8 mouse cellular contexts compared by ENCODE assay signal in the genomic region with DNA sequence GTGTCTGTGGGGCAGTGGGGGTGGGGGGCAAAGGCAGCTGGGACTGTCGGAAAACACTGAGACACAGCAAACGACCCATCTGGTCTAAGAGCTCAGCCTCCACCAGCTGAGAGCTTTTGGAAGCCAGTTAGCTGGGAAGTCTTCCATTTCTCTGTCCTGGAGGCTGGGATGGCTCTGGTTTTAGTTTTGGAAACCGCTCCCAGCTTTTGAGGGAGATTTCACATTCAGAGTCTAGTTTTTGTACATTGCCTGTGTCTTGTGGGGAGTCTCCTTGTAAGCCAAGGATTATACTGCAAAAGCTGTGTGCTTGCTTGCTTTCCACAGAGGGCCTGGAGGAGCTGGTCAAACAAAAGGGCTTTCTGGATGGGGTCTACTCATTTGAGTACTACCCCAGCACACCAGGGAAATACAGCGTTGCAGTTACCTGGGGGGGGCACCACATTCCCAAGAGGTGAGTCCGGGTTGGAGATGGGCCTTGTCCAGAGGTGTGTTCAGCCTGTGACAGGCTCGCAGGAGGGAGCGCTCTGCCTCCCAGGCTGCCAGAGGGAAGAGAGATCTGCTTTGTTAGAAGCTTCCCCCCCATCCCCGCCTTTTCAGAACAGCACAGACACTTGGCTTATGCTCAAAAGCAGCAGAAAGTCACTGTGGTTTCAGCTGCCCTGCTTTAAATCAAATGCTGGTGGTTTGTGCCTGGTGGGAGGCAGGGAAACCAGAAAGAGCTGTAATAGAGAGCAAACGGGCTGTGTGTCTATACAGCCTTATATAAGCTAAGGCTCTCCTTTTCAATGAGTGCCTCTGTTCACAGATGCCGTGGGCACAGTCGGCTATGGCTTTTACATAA.
DNase-seq lines count a peak whose midpoint lies in the region; ATAC-seq and TF ChIP-seq lines count a peak whose summit lies in the region.

No protein-coding gene starts in this region.

- H3K4me2 ChIP-seq in heart, embryonic 12.5 days, result no peak overlapping the region
- H3K4me2 ChIP-seq in intestine, embryonic 15.5 days (replicated peaks), result peak overlapping the region; percentile 19; the same call in 1 of the 2 replicates
- 0 out of 2 replicates have a peak overlapping the region, but pooled peaks have one; percentile 8 for H3K4me2 ChIP-seq in limb, embryonic 12.5 days

- WGBS in heart, embryonic 12.5 days, result 71% methylated on average over 11 of the region's 11 CpGs
- 78% methylated on average over 11 of the region's 11 CpGs for WGBS in heart, embryonic 10.5 days
- WGBS in intestine, embryonic 15.5 days, result 43% methylated on average over 11 of the region's 11 CpGs
- 39% methylated on average over 11 of the region's 11 CpGs for WGBS in limb, embryonic 12.5 days
- WGBS in olfactory bulb, adult 2 months, result 13% methylated on average over 11 of the region's 11 CpGs

- TF ChIP-seq CTCF in embryonic fibroblast, embryonic 13.5 days (IDR thresholded peaks at IDR 0.05; ENCODE audit: borderline replicate concordance, insufficient read depth, low read length), result no peak
- TF ChIP-seq CTCF in olfactory bulb, adult 2 months (IDR thresholded peaks at IDR 0.05; ENCODE audit: insufficient read depth, low read depth, low read length), result no peak

- peaks cover 9% of the 10 kb centered on the region; the same call in 1 of the 2 replicates for H3K4me1 ChIP-seq in heart, embryonic 12.5 days (replicated peaks)
- no peaks in the 10 kb centered on the region for H3K4me1 ChIP-seq in heart, embryonic 10.5 days
- H3K4me1 ChIP-seq in embryonic fibroblast, embryonic 13.5 days (ENCODE audit: control insufficient read depth, insufficient read depth, low read length), result peaks cover 6% of the 10 kb centered on the region; the same call in 1 of the 2 replicates
- 0 out of 2 replicates have a peak, but pooled peaks cover 7% of the 10 kb centered on the region for H3K4me1 ChIP-seq in intestine, embryonic 15.5 days (replicated peaks)
- peaks cover 43% of the 10 kb centered on the region for H3K4me1 ChIP-seq in limb, embryonic 12.5 days (replicated peaks)
- H3K4me1 ChIP-seq in olfactory bulb, adult 2 months (ENCODE audit: control insufficient read depth, insufficient read depth, low read length), result peaks cover 18% of the 10 kb centered on the region

- H3K36me3 ChIP-seq in heart, embryonic 12.5 days, result peaks cover 68% of the 10 kb centered on the region
- peaks cover 79% of the 10 kb centered on the region for H3K36me3 ChIP-seq in heart, embryonic 10.5 days
- H3K36me3 ChIP-seq in intestine, embryonic 15.5 days, result peaks cover 22% of the 10 kb centered on the region
- peaks cover 78% of the 10 kb centered on the region for H3K36me3 ChIP-seq in limb, embryonic 12.5 days

- no peak for DNase-seq in heart, embryonic 10.5 days (ENCODE audit: low spot score)
- peak; percentile 24 for DNase-seq in adrenal gland, adult 8-10 months
- no peak for DNase-seq in urinary bladder, postnatal 14 days (ENCODE audit: low spot score)

- peak overlapping the region; percentile 29; the same call in 1 of the 2 replicates for H3K27ac ChIP-seq in heart, embryonic 12.5 days (ENCODE audit: poor library complexity, severe bottlenecking)
- no peak overlapping the region for H3K27ac ChIP-seq in heart, embryonic 10.5 days
- peak overlapping the region; percentile 60 for H3K27ac ChIP-seq in embryonic fibroblast, embryonic 13.5 days (ENCODE audit: insufficient read depth, low read length)
- peak overlapping the region; percentile 86 for H3K27ac ChIP-seq in intestine, embryonic 15.5 days
- peak overlapping the region; percentile 97 for H3K27ac ChIP-seq in limb, embryonic 12.5 days
- H3K27ac ChIP-seq in olfactory bulb, adult 2 months (ENCODE audit: insufficient read depth, low read depth, low read length), result peak overlapping the region; percentile 90

- no peak overlapping the region for H3K4me3 ChIP-seq in heart, embryonic 12.5 days
- no peak overlapping the region for H3K4me3 ChIP-seq in heart, embryonic 10.5 days
- H3K4me3 ChIP-seq in embryonic fibroblast, embryonic 13.5 days (ENCODE audit: insufficient read depth, low read length), result no peak overlapping the region
- H3K4me3 ChIP-seq in intestine, embryonic 15.5 days (replicated peaks), result no peak overlapping the region
- no peak overlapping the region for H3K4me3 ChIP-seq in limb, embryonic 12.5 days (replicated peaks)
- no peak overlapping the region for H3K4me3 ChIP-seq in olfactory bulb, adult 2 months (ENCODE audit: insufficient read depth, low read depth, low read length)

- H3K27me3 ChIP-seq in heart, embryonic 12.5 days (replicated peaks), result no peaks in the 10 kb centered on the region
- H3K27me3 ChIP-seq in heart, embryonic 10.5 days (ENCODE audit: insufficient read depth, poor library complexity, severe bottlenecking), result no peaks in the 10 kb centered on the region
- no peaks in the 10 kb centered on the region for H3K27me3 ChIP-seq in intestine, embryonic 15.5 days (replicated peaks)
- H3K27me3 ChIP-seq in limb, embryonic 12.5 days, result no peaks in the 10 kb centered on the region

- H3K9me3 ChIP-seq in heart, embryonic 12.5 days (replicated peaks), result no peaks in the 10 kb centered on the region
- no peaks in the 10 kb centered on the region for H3K9me3 ChIP-seq in heart, embryonic 10.5 days
- no peaks in the 10 kb centered on the region for H3K9me3 ChIP-seq in intestine, embryonic 15.5 days
- no peaks in the 10 kb centered on the region for H3K9me3 ChIP-seq in limb, embryonic 12.5 days

- H3K9ac ChIP-seq in heart, embryonic 12.5 days, result no peak overlapping the region
- H3K9ac ChIP-seq in intestine, embryonic 15.5 days, result no peak overlapping the region
- peak overlapping the region; percentile 31 for H3K9ac ChIP-seq in limb, embryonic 12.5 days (replicated peaks)

- ATAC-seq in heart, embryonic 12.5 days (ENCODE audit: insufficient number of reproducible peaks, low FRiP score), result 0 out of 2 replicates have a peak, but pooled peaks have one; percentile 51
- peak; percentile 85 for ATAC-seq in intestine, embryonic 15.5 days
- ATAC-seq in limb, embryonic 12.5 days (ENCODE audit: insufficient number of reproducible peaks, insufficient read depth, low FRiP score, low TSS enrichment, low read depth), result peak; percentile 85

- no peak for TF ChIP-seq POLR2A in embryonic fibroblast, embryonic 13.5 days (IDR thresholded peaks at IDR 0.05; ENCODE audit: low read depth, low read length)
- TF ChIP-seq POLR2A in olfactory bulb, adult 2 months (IDR thresholded peaks at IDR 0.05; ENCODE audit: insufficient read depth, low read depth, low read length), result no peak
